Mouse (Mus musculus) c-Kit-negative CD71-positive TER-119-positive erythroid progenitor cells, embryonic 14.5 days (primary cell): Measurements from ENCODE around the gene 4930563M21Rik.
"Not testable (repeated sequence)": the region's sequence is repeated elsewhere in the genome, so short reads cannot be mapped to it uniquely, and the experiment has no call there.

Experiments
- DNase-seq: peaks from one replicate; pipeline ENCODE4 v3.0.0-alpha.2; 2013; ENCODE audit warnings: low read depth, low spot score

The 4930563M21Rik gene

DNA sequence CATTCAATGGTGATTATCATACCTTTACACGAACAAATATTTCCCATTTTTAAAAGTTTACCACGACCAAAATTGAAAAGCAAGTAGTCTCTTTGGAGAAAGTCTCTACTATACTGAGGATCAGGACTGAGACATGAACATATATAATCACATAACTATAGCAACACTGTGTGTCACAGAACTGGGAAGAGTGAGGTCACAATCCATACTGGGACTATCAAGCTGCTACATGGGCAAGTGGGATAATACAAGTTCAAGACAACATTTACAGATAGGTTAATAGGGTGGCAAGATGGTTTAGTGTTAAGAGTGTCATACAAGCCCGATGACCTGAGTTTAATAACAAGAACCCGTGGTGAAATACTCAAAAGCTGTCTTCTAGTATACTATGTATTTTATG lies at the start of gene 4930563M21Rik:
Gene 4930563M21Rik, minus strand, starts transcription at position 101 of the 400 bp plus-strand sequence.
- no peak for DNase-seq

DNA sequence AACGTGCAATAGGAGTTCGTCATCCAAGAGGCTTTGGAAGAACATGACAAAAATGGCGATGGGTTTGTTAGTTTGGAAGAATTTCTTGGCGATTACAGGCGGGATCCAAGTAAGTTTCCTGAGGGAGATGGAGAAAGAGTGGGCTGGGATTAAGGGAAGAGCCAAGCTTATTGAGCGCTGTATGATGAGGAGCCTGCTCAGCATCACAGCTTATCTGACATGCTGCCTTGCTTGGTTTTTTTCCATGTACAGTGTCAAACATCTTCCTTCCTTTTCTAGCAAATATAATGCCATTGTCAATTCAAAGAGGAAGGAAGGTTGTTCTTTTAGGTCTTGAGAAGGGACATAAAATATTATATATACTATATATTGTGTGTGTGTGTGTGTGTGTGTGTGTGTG lies 45.8 kb upstream of the 4930563M21Rik start:
- DNase-seq, result no peak

DNA sequence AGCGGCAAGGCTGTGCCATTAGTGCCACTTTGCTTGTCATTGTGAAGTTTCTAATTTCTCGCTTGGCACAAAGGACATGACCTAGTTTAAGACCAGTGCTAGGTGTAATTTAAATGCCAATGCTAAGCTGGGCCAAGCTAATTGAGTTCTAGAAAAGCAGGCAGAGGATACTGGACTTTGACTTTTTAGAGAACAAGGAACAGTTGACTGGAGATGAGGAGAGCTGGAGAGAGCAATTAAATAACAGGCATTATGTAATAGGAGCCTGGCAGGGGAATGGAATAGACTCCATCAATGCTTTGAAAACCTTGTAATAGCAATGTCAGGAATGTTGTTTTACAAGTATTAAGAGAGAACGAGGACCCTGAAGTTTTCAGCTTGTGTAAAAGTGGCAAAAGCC lies 43.4 kb upstream of the 4930563M21Rik start:
- DNase-seq, result no peak

GRCm38 (mm10) chr9:56042181-56042621 lies 31.9 kb upstream of the 4930563M21Rik start:
- DNase-seq, result no peak

GRCm38 (mm10) chr9:56041372-56042180 lies 31.2 kb upstream of the 4930563M21Rik start, which contains the start of gene Rcn2:
Gene Rcn2, plus strand, starts transcription at chr9:56041845.
- peak; percentile 83 for DNase-seq

DNA sequence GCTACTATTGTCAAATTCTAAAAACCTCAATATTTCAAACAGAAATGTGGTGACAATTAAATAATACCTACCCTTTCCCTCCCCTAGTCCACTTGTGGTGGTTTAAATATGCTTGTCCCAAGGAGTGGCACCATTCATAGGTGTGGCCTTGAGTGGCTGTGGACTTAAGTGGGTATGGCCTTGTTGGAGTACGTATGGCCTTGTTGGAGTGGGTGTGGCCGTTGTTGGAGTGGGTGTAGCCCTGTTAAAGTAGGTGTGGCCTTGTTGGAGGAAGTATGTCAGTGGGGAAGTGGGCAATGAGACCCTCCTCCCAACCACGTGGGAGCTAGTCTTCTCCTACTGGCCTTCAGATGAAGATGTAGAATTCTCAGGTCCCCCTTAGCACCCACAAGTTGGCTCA lies 21.9 kb upstream of the 4930563M21Rik start:
- DNase-seq, result no peak

DNA sequence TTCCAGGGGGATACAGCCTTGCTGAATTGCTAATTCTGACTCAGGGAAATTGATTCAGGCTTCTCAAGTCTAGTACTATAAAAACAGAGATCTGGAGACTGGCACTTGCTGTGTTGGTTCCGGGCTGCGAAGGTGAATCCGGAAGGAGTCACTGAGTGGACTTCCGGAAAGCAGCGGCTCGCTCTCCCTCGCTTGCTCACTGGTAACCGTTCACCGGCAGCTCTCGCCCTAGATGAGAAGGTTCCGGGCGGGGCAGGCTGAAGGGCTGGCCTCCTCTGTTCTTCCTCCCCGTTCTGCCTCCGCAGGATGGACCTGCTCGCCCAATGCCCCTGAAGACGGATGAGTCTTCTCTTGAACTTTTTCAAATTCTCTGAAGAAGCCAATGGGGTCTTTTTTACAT lies 16.9 kb upstream of the 4930563M21Rik start:
- DNase-seq, result no peak

- DNase-seq, result no peak
Observed at GRCm38 (mm10) chr9:56024772-56025171, 14.4 kb upstream of the 4930563M21Rik start.

- not testable (repeated sequence) for DNase-seq
Observed at GRCm38 (mm10) chr9:56004679-56005078, 5.7 kb downstream of the 4930563M21Rik start.

DNA sequence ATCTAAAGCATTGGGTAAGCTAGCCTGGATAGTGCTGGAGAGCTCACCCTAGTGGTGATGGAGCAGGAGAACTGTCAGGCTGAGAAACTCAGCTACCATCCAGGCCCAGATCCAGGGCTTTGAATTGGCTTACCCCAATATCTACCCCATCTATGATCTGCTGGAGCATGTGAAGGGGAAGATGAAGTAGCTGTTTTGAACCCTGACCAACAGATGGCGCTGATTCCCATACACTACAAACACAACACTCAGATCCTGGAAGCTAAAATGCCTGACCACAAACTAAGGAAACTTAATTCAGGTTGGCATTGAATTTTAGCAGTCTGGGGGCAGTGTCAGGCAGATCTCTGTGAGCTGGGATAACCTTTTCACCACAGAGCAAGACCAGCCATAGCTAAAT lies 63.5 kb downstream of the 4930563M21Rik start:
- DNase-seq, result no peak

DNA sequence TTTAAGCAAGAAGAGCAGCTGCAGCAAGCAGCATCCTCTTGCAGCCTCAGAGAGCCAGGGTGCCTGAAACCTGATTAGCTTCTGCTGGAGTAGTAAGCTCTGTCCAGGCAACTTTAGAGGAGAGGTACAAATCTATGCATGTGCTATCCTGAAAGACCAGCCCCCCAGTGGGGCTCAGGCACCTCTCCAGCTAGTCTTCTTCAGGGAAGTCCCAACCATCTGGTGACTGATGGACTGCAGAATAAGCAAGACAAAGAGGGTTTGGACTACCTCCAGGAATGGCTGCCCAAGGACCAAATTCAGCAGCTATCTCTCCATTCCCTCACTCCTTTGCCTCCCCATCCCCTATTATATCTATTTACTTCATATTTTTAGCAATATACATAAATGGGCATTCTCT lies 69.0 kb downstream of the 4930563M21Rik start:
- DNase-seq, result no peak

DNA sequence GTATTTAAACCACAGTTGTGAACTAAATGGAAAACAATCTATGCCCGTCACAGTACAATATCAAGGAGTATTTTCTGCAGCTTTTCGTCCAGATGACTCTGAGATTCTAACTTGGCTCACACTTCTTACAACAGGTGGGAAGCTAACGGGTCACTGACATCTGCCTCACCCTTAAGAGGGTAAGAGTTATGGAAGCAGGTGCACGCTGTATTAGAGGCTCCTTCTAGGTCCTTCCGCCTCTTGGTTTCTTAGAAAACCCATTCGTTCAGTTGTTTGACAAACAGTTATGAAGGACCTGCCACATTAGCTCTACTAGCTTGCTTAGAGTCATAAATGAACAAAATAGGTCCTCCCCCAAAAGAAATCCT lies 71.7 kb downstream of the 4930563M21Rik start:
- DNase-seq, result no peak

- peak; percentile 91 for DNase-seq
Observed at GRCm38 (mm10) chr9:55937664-55938617, 72.4 kb downstream of the 4930563M21Rik start, which contains the start of gene Scaper. Gene Scaper, minus strand, starts transcription at chr9:55938119.

- no peak for DNase-seq
Observed at GRCm38 (mm10) chr9:55937224-55937663, 73.1 kb downstream of the 4930563M21Rik start.

DNA sequence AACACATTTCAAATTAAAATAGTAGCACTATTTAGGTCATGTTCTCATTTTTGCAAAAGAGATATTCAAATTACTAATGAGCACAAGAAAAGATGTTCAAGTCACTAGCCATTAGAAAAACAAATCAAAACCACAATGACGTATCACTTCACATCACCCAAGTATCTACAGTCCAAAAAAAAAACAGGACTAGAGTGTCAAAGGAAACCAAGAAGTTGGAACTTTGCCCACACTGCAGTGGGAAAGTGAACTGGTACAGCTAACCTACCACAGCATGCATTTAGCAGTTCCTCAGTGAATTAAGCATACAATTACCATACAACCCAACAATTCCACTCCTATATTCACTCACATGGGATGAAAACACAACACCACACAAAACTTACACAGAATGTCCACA lies 77.9 kb downstream of the 4930563M21Rik start:
- DNase-seq, result no peak

GRCm38 (mm10) chr9:55918579-55918978 lies 91.8 kb downstream of the 4930563M21Rik start:
- no peak for DNase-seq

DNA sequence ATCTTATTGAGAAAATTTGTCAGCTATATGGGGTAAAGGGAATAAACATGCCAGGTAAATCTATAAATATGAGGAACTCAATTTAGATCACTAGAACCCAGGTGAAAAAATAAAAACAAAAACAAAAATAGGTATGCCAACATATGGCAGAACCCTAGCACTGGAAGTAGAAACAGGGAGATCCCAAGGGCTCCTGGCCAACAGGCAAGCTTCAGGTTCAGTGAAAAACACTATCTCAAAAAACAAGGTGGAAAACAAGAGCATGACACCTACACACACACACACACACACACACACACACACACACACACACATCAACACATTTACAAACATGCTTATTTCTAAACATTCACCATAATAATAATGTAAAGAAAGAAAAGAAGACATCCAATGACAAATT lies 93.6 kb downstream of the 4930563M21Rik start:
- DNase-seq, result no peak
